Mouse (Mus musculus): ENCODE data around the gene Prl3b1. TPM values are rescaled to one million over a fixed set of nuclear protein-coding genes. Genes with fewer than 3 reads are reported as not detected.

The Prl3b1 gene
- total RNA-seq (2014; fragmentation: Nextera tagmentation) (not detected in 2 replicates), total RNA-seq (2017) (not detected in 2 replicates)

GRCm38 (mm10) chr13:27241547-27241946 is at the start of gene Prl3b1:
Gene Prl3b1 (plus strand): TSS chr13:27241847.
- ATAC-seq (replicated peaks; ENCODE audit: poor library complexity, severe bottlenecking), result no peak

GRCm38 (mm10) chr13:27196359-27196758 is 45.3 kb upstream of the Prl3b1 start, which contains the start of gene Prl3c1:
Gene Prl3c1 (plus strand): TSS chr13:27196659.
- no peak for ATAC-seq (replicated peaks; ENCODE audit: poor library complexity, severe bottlenecking)

- no peak for ATAC-seq (replicated peaks; ENCODE audit: poor library complexity, severe bottlenecking)
Measured at GRCm38 (mm10) chr13:27259136-27259535, 17.5 kb downstream of the Prl3b1 start, which contains the start of gene Prl3a1. Gene Prl3a1 (plus strand): TSS chr13:27259436.

Other genes with a start within 250 kb of the Prl3b1 start
- not detected in 2 replicates for gene Prl, start 184.3 kb upstream of the Prl3b1 start, total RNA-seq (2014; fragmentation: Nextera tagmentation)
- not detected in 2 replicates for gene Prl, start 184.3 kb upstream of the Prl3b1 start, total RNA-seq (2017)
- not detected in 2 replicates for gene Prl3d1, start 147.7 kb upstream of the Prl3b1 start, total RNA-seq (2014; fragmentation: Nextera tagmentation)
- not detected in 2 replicates for gene Prl3d1, start 147.7 kb upstream of the Prl3b1 start, total RNA-seq (2017)
- gene Prl3d2, start 120.1 kb upstream of the Prl3b1 start, total RNA-seq (2014; fragmentation: Nextera tagmentation), result not detected in 2 replicates
- gene Prl3d2, start 120.1 kb upstream of the Prl3b1 start, total RNA-seq (2017), result not detected in 2 replicates
- not detected in 2 replicates for gene Prl3d3, start 85.1 kb upstream of the Prl3b1 start, total RNA-seq (2014; fragmentation: Nextera tagmentation)
- gene Prl3d3, start 85.1 kb upstream of the Prl3b1 start, total RNA-seq (2017), result not detected in 2 replicates
- not detected in 2 replicates for gene Prl3c1, start 45.2 kb upstream of the Prl3b1 start, total RNA-seq (2014; fragmentation: Nextera tagmentation)
- not detected in 2 replicates for gene Prl3c1, start 45.2 kb upstream of the Prl3b1 start, total RNA-seq (2017)
- gene Prl3a1, start 17.6 kb downstream of the Prl3b1 start, total RNA-seq (2014; fragmentation: Nextera tagmentation), result not detected in 2 replicates
- gene Prl3a1, start 17.6 kb downstream of the Prl3b1 start, total RNA-seq (2017), result not detected in 2 replicates
- gene Prl6a1, start 70.8 kb downstream of the Prl3b1 start, total RNA-seq (2014; fragmentation: Nextera tagmentation), result not detected in 2 replicates
- gene Prl6a1, start 70.8 kb downstream of the Prl3b1 start, total RNA-seq (2017), result not detected in 2 replicates
- not detected in 2 replicates for gene Prl8a2, start 103.8 kb downstream of the Prl3b1 start, total RNA-seq (2014; fragmentation: Nextera tagmentation)
- gene Prl8a2, start 103.8 kb downstream of the Prl3b1 start, total RNA-seq (2017), result not detected in 2 replicates
- gene Prl2b1, start 149.0 kb downstream of the Prl3b1 start, total RNA-seq (2014; fragmentation: Nextera tagmentation), result not detected in 2 replicates
- gene Prl2b1, start 149.0 kb downstream of the Prl3b1 start, total RNA-seq (2017), result not detected in 2 replicates
- gene Prl8a6, start 196.8 kb downstream of the Prl3b1 start, total RNA-seq (2014; fragmentation: Nextera tagmentation), result not detected in 2 replicates
- gene Prl8a6, start 196.8 kb downstream of the Prl3b1 start, total RNA-seq (2017), result not detected in 2 replicates

Measured in granulocyte monocyte progenitor cell, adult 5-6 weeks (primary cell).